Mouse (Mus musculus) liver, adult (tissue): ENCODE data around the gene Ccdc87.

Experiments used
- GATA4 ChIP-seq: IDR thresholded peaks from 2 replicates; pipeline ENCODE4 v1.6.1; 2014; ENCODE audit warnings: mild to moderate bottlenecking, low read length; ENCODE audit not compliant: insufficient replicate concordance

Gene Ccdc87

GRCm38 (mm10) chr19:4865147-4865546, 26.0 kb downstream of the Ccdc87 start:
- TF ChIP-seq GATA4 = no peak

DNA sequence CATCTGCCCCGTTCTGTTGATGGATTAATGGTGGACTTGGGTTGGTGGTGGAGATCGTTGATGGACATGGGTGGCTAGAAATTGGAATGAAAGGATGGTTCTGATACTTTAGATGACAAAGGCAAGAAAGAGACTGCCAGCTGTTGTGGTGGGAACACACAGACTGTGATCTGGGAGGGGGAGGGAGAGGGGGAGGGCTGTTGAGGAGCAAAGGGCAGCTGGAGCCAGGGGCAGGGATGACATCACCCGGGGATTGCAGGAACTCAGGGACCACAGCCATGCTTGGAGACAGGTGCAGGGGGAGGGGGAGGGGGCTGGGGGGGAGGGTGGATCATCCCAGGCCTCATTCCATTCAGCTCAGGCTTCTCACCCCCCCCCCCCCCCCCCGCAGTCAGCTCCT, 37.1 kb downstream of the Ccdc87 start:
- no peak for TF ChIP-seq GATA4

DNA sequence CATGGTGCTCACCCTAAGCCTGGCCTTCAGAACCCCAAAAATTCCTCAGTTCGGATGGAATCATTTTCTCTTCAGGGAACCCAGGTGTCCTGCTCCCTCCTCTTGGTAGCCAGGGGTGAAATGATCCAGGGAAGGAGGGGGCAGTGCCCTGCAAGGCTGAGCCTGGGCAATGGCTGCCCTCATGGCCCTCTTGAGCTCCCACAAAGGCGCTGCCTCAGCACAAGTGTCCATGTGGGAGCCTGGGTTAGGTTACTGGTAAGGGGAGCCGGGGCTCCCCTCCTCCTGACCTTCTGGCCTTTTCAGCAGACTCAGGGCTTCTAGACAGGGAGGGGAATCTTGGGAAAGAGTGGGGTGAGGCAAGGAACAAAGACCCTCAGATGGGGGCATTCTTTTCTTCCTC, 37.6 kb downstream of the Ccdc87 start:
- no peak for TF ChIP-seq GATA4

DNA sequence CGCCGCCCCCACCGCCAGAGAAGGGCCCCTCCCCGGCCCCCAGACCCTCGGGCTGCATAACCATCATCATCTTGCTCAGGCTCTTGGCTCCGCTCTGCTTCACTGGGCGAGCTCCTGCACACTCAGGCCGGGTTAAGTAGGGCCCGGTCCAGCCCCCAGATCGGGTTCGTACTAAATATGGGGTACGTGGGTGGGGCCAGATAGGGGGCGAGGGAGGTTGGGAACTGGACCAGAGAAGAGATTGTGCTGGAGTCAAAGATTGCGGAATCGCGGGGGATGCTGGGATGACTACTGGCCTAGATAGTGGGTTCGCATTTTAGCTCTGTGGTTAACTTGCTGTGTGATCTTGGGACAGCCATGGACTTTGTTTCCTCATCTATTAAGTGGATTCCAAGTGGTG, 38.6 kb downstream of the Ccdc87 start, which contains the start of gene Actn3:
Actn3 (minus strand) TSS at position 125 of the 400 bp plus-strand sequence.
- TF ChIP-seq GATA4 = no peak

GRCm38 (mm10) chr19:4878405-4879323, 39.5 kb downstream of the Ccdc87 start, which contains the start of gene Zdhhc24:
Gene Zdhhc24, plus strand, starts transcription at chr19:4878668.
- peak; percentile 75; the same call in 1 of the 2 replicates for TF ChIP-seq GATA4

GRCm38 (mm10) chr19:4879324-4879703, 40.1 kb downstream of the Ccdc87 start:
- TF ChIP-seq GATA4 = no peak

- no peak for TF ChIP-seq GATA4
Observed at GRCm38 (mm10) chr19:4883961-4884360, 44.8 kb downstream of the Ccdc87 start.

- no peak for TF ChIP-seq GATA4
Observed at GRCm38 (mm10) chr19:4889791-4890190, 50.6 kb downstream of the Ccdc87 start.

DNA sequence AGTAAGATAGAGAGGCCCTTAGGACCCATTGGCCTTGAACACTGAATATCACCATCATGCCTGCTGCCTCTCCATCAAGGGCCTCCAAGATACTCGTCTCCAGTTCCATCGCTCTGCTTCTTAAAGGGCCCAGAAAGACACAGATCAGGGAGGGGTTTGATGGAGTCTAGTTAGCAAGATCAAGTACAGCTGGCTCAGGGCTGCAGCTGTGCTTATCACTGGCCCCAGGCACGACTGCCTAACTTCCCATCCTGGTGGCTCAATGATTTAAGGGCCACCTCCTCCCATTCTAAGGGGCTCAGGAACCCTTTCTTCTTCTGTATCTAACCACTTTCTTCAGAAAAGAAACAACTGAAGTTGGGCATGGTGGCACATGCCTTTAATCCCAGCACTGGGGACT, 52.6 kb downstream of the Ccdc87 start:
- no peak for TF ChIP-seq GATA4
